Mouse (Mus musculus) spleen, adult 12 weeks (tissue): ENCODE data around the gene Lrrc71.
A peak's percentile ranks its signal among the peaks of the same experiment; 100 is the strongest.

Experiments used
- DNase-seq: peaks from one replicate; pipeline ENCODE4 v3.0.0; 2022; ENCODE audit warnings: low spot score

Gene Lrrc71

GRCm38 (mm10) chr3:87748431-87748830, at the start of gene Lrrc71:
Gene Lrrc71 (minus strand): TSS chr3:87748625.
- no peak for DNase-seq

- DNase-seq: no peak
These were observed 48.4 kb upstream of the Lrrc71 start, which contains the start of gene Insrr for GRCm38 (mm10) chr3:87796736-87797334. Gene Insrr (plus strand): TSS chr3:87796951.

- peak; percentile 23 for DNase-seq
These were observed 47.2 kb upstream of the Lrrc71 start for GRCm38 (mm10) chr3:87795336-87796277.

GRCm38 (mm10) chr3:87794922-87795325, 46.5 kb upstream of the Lrrc71 start, which contains the start of gene Ntrk1:
Gene Ntrk1 (minus strand): TSS chr3:87795162.
- no peak for DNase-seq

- no peak for DNase-seq
These were observed 41.3 kb upstream of the Lrrc71 start for GRCm38 (mm10) chr3:87789768-87790167.

GRCm38 (mm10) chr3:87789248-87789647, 40.8 kb upstream of the Lrrc71 start:
- no peak for DNase-seq

- DNase-seq: no peak
These were observed 37.3 kb upstream of the Lrrc71 start for GRCm38 (mm10) chr3:87785626-87786214.

- no peak for DNase-seq
These were observed 36.7 kb upstream of the Lrrc71 start for GRCm38 (mm10) chr3:87785156-87785555.

- DNase-seq: no peak
These were observed 35.0 kb upstream of the Lrrc71 start for GRCm38 (mm10) chr3:87783282-87784023.

- no peak for DNase-seq
These were observed 30.7 kb upstream of the Lrrc71 start for GRCm38 (mm10) chr3:87779086-87779485.

- no peak for DNase-seq
These were observed 29.9 kb upstream of the Lrrc71 start for GRCm38 (mm10) chr3:87778283-87778682.

GRCm38 (mm10) chr3:87771088-87771487, 22.7 kb upstream of the Lrrc71 start:
- DNase-seq: no peak

GRCm38 (mm10) chr3:87770280-87770679, 21.9 kb upstream of the Lrrc71 start:
- DNase-seq: peak; percentile 22

GRCm38 (mm10) chr3:87769506-87769905, 21.1 kb upstream of the Lrrc71 start:
- no peak for DNase-seq

- DNase-seq: peak; percentile 58
These were observed 20.4 kb upstream of the Lrrc71 start for GRCm38 (mm10) chr3:87768844-87769243.

- DNase-seq: no peak
These were observed 20.0 kb upstream of the Lrrc71 start for GRCm38 (mm10) chr3:87768431-87768830.

GRCm38 (mm10) chr3:87767764-87768163, 19.3 kb upstream of the Lrrc71 start:
- no peak for DNase-seq

- no peak for DNase-seq
These were observed 17.9 kb upstream of the Lrrc71 start for GRCm38 (mm10) chr3:87766284-87766667.

- no peak for DNase-seq
These were observed 17.3 kb upstream of the Lrrc71 start for GRCm38 (mm10) chr3:87765631-87766283.

- DNase-seq: peak; percentile 33
These were observed 16.7 kb upstream of the Lrrc71 start for GRCm38 (mm10) chr3:87765091-87765490.

- no peak for DNase-seq
These were observed 16.1 kb upstream of the Lrrc71 start for GRCm38 (mm10) chr3:87764506-87764905.
